Mouse (Mus musculus) midbrain, embryonic 15.5 days (tissue): ENCODE measurements around the gene Clec2h. TPM values are rescaled to one million over a fixed set of nuclear protein-coding genes. Genes with fewer than 3 reads are reported as not detected.
"Not testable (repeated sequence)": the region's sequence is repeated elsewhere in the genome, so short reads cannot be mapped to it uniquely, and the experiment has no call there.

Experiments used
- ATAC-seq: fragments of 200-750 bp; cut with Nextera tagmentation; replicated peaks from 2 replicates; pipeline ENCODE4 v1.8.0; 2017; ENCODE audit warnings: moderate TSS enrichment
- H3K27ac ChIP-seq: fragments of 300-500 bp; sonication (generic); 2 replicates; pipeline ENCODE4 v1.5.1; 2015; ENCODE audit warnings: mild to moderate bottlenecking, inconsistent platforms
- H3K27me3 ChIP-seq: fragments of 300-500 bp; sonication (generic); replicated peaks from 2 replicates; pipeline ENCODE4 v1.6.1; 2015; ENCODE audit warnings: inconsistent platforms
- H3K36me3 ChIP-seq: fragments of 300-500 bp; sonication (generic); replicated peaks from 2 replicates; pipeline ENCODE4 v1.6.1; 2015; ENCODE audit warnings: inconsistent platforms
- H3K4me1 ChIP-seq: fragments of 300-500 bp; sonication (generic); 2 replicates; pipeline ENCODE4 v1.6.1; 2015; ENCODE audit warnings: inconsistent platforms
- H3K4me2 ChIP-seq: fragments of 300-500 bp; sonication (generic); 2 replicates; pipeline ENCODE4 v1.6.1; 2015; ENCODE audit warnings: inconsistent platforms, mild to moderate bottlenecking, moderate library complexity
- H3K4me3 ChIP-seq: fragments of 300-500 bp; sonication (generic); 2 replicates; pipeline ENCODE4 v1.5.1; 2015; ENCODE audit warnings: mild to moderate bottlenecking, inconsistent platforms
- H3K9ac ChIP-seq: fragments of 300-500 bp; sonication (generic); 2 replicates; pipeline ENCODE4 v1.6.1; 2015; ENCODE audit warnings: mild to moderate bottlenecking, inconsistent platforms
- H3K9me3 ChIP-seq: fragments of 300-500 bp; sonication (generic); 2 replicates; pipeline ENCODE4 v1.6.1; 2016; ENCODE audit warnings: inconsistent platforms
- WGBS: fragments of 180-500 bp; shearing (Covaris S2); methylation state at CpG from one replicate; pipeline ENCODE4 v1.1.7; 2015; ENCODE audit warnings: mixed read lengths; 5-methylcytosine and 5-hydroxymethylcytosine counted together
- polyA plus RNA-seq: library from polyadenylated mRNA; unstranded; fragments of >200 nt; fragmentation: Nextera tagmentation; extraction: Ambion mirVana; gene quantifications from 2 replicates; pipeline ENCODE4 v1.2.1, GENCODE M21; 2015

Gene Clec2h
- not detected in 2 replicates for polyA plus RNA-seq

DNA sequence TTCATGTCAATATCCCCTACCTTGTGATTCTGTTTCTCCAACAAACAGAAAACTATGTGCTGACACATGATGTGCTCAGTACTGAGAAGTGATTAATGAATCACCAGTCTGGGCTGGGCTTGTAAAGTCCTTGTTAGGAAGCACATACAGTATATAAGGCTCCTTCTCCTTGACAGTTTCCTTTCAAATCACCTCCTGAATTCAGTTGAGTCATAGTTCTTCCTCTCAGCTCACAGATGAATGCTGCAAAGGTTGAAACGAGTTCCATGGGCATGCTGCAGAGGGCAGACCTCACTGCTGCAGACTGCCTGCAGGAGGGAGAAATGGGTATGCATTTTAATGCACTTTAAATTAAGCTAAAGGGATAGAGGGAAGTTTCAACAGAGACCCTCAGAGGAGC, at the start of gene Clec2h:
TSS of gene Clec2h (plus strand) at position 180 of the 400 bp plus-strand sequence.
- no peak within 1 kb of the TSS for H3K4me3 ChIP-seq
- H3K27me3 ChIP-seq, result no peaks in the 10 kb centered on the region
- H3K27ac ChIP-seq, result no peak within 1 kb of the TSS
- 21% methylated on average over 1 of the region's 1 CpGs for WGBS
- H3K4me1 ChIP-seq, result no peaks in the 10 kb centered on the region
- H3K36me3 ChIP-seq, result no peaks in the 10 kb centered on the region
- no peak for ATAC-seq
- H3K4me2 ChIP-seq, result no peak within 1 kb of the TSS
- H3K9ac ChIP-seq, result no peak within 1 kb of the TSS
- no peaks in the 10 kb centered on the region for H3K9me3 ChIP-seq

DNA sequence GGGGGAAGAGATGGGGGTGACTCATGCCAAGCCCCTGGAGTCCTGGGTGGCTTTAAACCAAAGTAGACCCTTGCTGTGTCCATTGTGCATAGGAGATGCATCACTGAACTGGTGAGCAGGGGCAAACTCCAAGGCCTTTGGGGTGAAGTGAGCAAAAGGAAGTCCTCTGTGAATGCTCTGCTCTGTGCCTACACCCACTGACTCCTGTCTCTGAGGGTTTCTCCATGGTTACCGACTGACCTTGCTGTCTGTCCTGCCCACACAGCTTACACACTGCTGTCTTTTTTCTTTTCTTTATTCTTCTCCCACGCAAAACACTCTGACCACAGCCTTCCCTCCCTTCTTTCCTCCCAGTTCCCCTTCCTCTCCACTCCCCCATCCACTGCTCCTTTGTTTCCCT, 39.5 kb upstream of the Clec2h start:
- 49% methylated on average over 2 of the region's 2 CpGs for WGBS
- Histone ChIP-seq H3K9me3 (no peaks in the 10 kb centered on the region), H3K36me3 (no peaks in the 10 kb centered on the region), H3K27me3 (no peaks in the 10 kb centered on the region), H3K4me3 (no peak overlapping the region), H3K9ac (no peak overlapping the region), H3K27ac (no peak overlapping the region), H3K4me1 (no peaks in the 10 kb centered on the region), H3K4me2 (no peak overlapping the region)
- ATAC-seq, result no peak

DNA sequence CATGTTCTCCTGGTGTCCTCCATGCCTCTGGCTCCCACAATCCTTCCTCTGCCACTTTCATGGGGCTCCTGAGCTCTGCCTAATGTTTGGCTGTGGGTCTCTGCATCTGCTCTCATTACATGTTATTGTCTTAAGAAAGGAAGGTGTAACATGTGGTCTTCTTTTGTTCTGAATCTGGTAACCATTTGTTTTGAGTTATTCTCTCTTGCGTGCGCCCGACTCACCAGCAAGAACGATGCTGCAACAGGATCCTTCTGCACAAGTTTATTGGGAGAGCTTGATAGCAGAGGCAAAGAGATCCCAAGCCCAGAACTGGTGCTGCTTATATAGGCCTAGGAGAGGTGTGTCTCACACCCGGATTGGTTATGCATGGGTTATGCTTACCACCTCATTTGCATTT, 38.8 kb upstream of the Clec2h start, which contains the start of gene Klrb1a:
TSS of gene Klrb1a (minus strand) at position 101 of the 400 bp plus-strand sequence.
- not testable (repeated sequence) for H3K27me3 ChIP-seq, H3K4me2 ChIP-seq, H3K9me3 ChIP-seq, H3K4me1 ChIP-seq, H3K27ac ChIP-seq, ATAC-seq, H3K4me3 ChIP-seq, H3K36me3 ChIP-seq, H3K9ac ChIP-seq
- WGBS, result 97% methylated on average over 5 of the region's 5 CpGs

DNA sequence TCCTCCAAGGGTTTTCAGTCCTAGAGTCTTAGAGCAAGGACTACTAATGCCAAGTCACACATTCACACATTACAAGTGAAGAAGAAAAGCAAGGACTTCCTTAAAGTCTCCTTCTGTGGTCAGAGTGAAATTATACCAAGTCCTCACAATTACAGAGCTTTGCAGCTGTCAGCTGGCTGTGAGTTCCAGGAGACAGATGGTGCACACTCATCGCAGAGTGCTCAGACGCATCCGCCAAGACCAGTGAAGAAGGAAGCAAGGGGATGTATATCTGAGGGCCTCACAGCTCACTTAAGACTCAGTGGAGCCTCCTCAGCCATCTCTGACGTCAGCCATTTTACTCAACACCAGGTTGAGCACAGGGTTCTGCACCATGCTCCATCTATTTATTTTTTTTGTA, 37.8 kb upstream of the Clec2h start:
- Histone ChIP-seq H3K4me3 (no peak overlapping the region), H3K9ac (no peak overlapping the region), H3K9me3 (no peaks in the 10 kb centered on the region), H3K36me3 (no peaks in the 10 kb centered on the region), H3K4me2 (no peak overlapping the region), H3K4me1 (no peaks in the 10 kb centered on the region), H3K27me3 (no peaks in the 10 kb centered on the region), H3K27ac (no peak overlapping the region)
- no peak for ATAC-seq
- WGBS, result 88% methylated on average over 4 of the region's 4 CpGs

DNA sequence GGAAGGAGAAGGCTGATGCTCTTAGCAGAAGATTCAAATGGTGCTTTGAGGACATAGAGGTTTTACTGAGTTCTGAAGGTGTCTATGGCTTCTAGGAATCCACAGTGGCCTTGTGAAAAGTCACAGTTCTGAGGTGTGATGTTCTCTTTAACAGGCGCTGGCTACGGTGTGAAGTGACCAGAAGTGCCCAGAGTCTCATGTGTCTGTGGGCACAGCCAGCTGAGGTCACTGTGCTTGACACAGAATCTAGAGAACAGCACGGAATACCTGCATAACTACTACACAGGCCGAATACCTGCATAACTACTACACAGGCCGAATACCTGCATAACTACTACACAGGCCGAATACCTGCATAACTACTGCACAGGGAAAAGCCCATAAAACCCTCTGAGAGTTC, 36.9 kb upstream of the Clec2h start:
- H3K27ac ChIP-seq, H3K36me3 ChIP-seq, H3K9ac ChIP-seq, H3K9me3 ChIP-seq, H3K4me2 ChIP-seq, H3K27me3 ChIP-seq, H3K4me1 ChIP-seq, H3K4me3 ChIP-seq, ATAC-seq: not testable (repeated sequence)
- WGBS, result 95% methylated on average over 6 of the region's 6 CpGs

DNA sequence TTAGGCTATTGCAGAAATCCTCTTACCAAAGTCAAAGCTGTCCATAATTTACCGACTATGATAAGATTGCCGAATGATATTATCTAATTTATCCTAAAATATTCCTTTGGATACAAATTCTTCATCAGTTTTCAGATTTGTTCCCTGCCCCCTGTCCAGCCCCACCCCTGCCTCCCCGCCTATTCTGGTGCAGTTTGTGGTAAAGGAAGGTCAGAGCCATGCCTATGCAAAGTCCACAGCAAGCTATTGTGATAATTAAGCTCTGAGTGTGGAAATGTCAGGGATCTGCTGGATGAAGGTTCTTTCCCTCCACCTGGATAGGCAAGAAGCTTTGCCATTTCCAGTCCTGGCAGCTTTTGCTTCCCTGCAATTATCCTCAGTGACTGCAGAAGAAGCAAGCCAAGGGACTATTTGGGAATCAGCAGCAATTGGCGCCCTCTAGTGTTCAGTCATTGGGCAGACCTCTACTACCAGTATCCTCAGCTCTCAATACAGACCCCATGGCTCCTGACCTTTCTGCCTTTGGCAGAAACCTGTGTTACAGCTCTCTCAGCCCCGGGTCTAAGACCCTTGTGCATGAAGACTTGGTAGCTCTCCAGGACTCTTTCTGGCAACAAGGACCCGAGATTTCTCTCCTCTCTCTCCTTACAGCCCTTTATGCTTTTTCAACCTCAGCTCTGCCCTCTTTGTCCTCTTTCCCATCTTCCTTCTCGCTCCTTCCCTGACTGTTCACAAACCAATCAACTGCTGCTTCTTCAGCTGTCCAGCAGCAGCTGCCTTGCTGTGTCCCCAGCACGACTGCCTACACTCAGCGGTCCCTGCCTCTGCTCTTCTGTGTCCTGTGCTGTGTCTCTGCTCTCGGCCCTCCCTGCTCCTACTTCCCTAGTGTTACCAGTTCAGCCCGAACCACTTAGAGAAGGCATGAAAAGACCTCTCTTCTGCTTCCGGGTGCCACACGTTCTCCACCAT, 32.1 kb upstream of the Clec2h start:
- not testable (repeated sequence) for H3K9ac ChIP-seq, H3K27ac ChIP-seq, H3K36me3 ChIP-seq, H3K9me3 ChIP-seq, H3K27me3 ChIP-seq, H3K4me3 ChIP-seq, H3K4me2 ChIP-seq, H3K4me1 ChIP-seq
- peak; percentile 95 for ATAC-seq
- WGBS, result 57% methylated on average over 13 of the region's 13 CpGs

DNA sequence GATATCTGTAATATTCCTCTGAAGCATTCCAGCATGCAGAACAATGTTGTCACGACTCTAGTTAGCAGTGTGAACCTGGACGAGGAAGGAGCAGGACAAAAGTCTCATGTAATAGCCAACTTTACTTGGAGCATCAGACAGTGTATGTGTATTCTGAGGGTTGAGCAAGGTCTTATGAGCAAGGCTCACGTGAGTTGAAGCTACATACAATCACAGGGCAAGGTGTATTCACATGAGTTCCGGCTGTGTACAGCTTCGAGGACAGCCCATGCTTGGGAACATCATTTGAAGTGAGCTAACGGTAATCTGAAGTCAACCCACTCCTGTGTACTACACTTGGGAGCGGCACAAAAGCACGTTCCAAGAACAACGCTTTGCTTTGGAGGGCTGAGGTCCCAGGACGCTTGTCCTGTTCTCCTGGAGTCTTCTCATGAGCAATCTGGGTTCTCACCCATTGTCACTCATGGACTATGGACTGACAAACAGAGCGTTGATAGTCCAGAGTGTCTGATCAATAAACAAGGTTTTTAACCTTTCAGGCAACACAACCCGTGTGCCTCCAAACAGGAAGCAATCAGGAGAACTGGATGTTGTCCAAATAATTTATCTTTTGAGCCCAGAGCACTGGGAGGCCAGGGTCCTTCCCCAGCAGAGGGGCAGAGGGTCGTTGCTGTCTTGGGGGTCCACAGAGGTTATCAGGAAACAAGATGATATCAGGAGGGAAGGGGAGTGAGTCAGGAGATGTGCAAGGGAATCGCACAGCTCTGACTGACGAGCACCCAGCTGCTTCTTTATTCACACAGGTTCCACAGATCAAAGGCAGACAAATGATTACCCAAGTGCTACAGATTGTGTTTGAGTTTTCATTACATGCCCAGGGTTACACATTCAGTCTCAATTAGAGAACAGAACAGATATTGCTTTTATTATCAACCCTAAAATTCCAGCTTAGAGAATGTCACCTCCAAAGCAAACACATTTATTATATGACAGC, 31.0 kb upstream of the Clec2h start:
- ATAC-seq, H3K27me3 ChIP-seq, H3K9ac ChIP-seq, H3K4me2 ChIP-seq, H3K4me1 ChIP-seq, H3K4me3 ChIP-seq, H3K36me3 ChIP-seq, H3K9me3 ChIP-seq, H3K27ac ChIP-seq: not testable (repeated sequence)
- WGBS, result 82% methylated on average over 15 of the region's 15 CpGs

DNA sequence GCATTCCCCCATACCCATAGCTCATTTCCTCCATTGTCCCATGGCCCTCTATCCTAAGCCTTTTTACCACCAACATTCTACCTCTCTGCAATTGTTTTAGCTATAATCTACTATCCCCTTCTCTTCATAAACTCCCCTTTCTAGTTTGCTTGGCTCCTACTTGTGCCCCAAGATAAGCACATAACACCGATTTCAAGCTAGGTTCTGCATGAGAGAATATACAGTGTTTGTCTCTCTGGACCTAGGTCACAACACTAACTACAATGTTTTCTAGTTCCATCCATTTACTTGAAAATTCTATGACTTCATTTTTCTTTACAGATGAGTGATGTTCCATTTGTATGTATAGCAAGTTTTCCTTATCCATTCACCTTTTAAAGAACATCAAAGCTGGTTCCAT, 21.5 kb upstream of the Clec2h start:
- 95% methylated on average over 1 of the region's 1 CpGs for WGBS
- H3K27me3 ChIP-seq, result no peaks in the 10 kb centered on the region
- no peaks in the 10 kb centered on the region for H3K4me1 ChIP-seq
- H3K9me3 ChIP-seq, result peaks cover 4% of the 10 kb centered on the region; the same call in 1 of the 2 replicates
- H3K9ac ChIP-seq, result no peak overlapping the region
- no peak overlapping the region for H3K27ac ChIP-seq
- no peak for ATAC-seq
- no peak overlapping the region for H3K4me2 ChIP-seq
- H3K4me3 ChIP-seq, result no peak overlapping the region
- H3K36me3 ChIP-seq, result no peaks in the 10 kb centered on the region

DNA sequence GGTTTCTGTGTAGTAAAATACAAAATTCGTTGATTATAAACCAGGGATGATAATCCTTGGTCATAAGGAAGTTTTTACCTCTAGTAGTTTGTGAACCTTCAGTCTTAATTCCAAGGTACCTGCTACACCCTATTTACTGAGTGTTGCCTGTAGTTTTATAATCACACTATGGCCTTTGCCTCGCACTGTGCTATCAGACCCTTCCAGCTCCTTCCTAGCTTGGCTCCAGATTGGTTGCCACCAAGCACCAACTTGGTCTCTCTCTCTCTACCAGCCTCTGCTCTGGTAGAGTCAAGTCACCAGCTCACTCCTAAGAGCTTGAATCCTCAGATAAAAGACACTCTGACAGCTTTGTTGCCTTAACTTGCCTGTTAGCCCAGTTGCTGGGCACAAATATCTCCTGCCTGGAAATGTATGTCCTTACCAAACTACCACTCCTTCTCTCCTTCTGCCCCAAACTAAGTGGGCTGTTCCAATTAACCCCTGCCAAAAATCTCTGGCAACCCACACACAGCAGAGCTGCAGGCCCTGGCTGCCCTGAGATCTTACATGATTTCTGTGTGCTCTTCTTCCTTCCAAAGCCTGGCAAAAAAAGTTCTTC, 21.0 kb upstream of the Clec2h start:
- Histone ChIP-seq H3K4me1 (no peaks in the 10 kb centered on the region), H3K27me3 (no peaks in the 10 kb centered on the region), H3K36me3 (no peaks in the 10 kb centered on the region), H3K9ac (no peak overlapping the region), H3K9me3 (peaks cover 3% of the 10 kb centered on the region; the same call in 1 of the 2 replicates), H3K27ac (no peak overlapping the region), H3K4me2 (no peak overlapping the region), H3K4me3 (no peak overlapping the region)
- WGBS, result 80% methylated on average over 2 of the region's 2 CpGs
- no peak for ATAC-seq

DNA sequence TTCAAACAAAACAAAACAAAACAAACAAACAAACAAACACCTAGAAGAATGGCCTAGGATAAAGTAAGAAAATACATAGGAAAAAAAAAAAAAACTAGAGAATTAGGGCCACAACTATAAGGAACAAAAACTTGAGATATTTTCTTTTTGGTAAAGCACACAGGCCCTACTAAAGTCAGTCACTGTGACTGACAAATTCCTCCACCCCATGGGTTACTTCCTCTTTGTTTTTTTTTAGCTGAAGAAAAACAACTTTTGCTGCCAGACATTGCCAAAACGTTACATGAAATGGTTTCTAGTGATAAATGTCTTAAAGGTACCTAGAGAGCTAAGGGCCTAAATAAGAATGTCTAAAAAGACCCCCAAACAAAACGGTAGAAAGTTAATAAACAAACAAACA, 18.2 kb upstream of the Clec2h start:
- Histone ChIP-seq H3K27me3 (no peaks in the 10 kb centered on the region), H3K4me3 (no peak overlapping the region), H3K4me1 (no peaks in the 10 kb centered on the region), H3K9me3 (no peaks in the 10 kb centered on the region), H3K36me3 (no peaks in the 10 kb centered on the region), H3K27ac (no peak overlapping the region), H3K9ac (no peak overlapping the region), H3K4me2 (no peak overlapping the region)
- ATAC-seq, result no peak
- WGBS, result 73% methylated on average over 2 of the region's 2 CpGs

DNA sequence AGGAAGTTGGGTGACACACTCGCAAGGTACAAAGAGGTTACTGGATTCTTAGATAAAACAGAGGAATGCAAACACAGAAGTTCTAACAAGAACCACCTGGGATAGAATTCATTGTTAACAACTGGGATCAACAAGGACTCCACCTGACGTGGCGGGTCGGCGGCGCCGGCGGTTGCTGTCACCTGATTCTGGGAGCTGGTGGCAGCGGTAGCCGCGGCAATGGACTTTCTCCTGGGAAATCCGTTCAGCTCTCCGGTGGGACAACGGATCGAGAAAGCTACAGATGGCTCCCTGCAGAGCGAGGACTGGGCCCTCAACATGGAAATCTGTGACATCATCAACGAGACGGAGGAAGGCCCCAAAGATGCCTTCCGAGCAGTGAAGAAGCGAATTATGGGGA, 17.5 kb upstream of the Clec2h start:
- not testable (repeated sequence) for H3K9ac ChIP-seq, H3K36me3 ChIP-seq, ATAC-seq, H3K27ac ChIP-seq, H3K4me1 ChIP-seq, H3K4me2 ChIP-seq, H3K27me3 ChIP-seq, H3K9me3 ChIP-seq, H3K4me3 ChIP-seq
- 97% methylated on average over 20 of the region's 20 CpGs for WGBS

DNA sequence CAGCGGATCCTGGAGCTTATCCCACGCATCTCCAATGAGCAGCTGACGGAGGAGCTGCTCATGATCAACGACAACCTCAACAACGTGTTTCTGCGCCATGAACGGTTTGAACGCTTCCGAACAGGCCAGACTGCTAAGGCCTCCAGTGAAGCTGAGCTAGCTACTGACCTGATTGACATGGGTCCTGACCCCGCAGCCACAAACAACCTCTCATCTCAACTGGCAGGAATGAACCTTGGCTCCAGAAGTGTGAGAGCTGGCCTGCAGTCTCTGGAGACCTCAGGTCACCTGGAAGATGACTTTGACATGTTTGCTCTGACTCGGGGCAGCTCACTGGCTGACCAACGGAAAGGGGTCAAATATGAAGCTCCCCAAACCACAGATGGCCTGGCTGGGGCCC, 16.5 kb upstream of the Clec2h start:
- not testable (repeated sequence) for ATAC-seq, H3K4me3 ChIP-seq, H3K4me1 ChIP-seq, H3K27me3 ChIP-seq, H3K4me2 ChIP-seq, H3K36me3 ChIP-seq, H3K9ac ChIP-seq, H3K27ac ChIP-seq, H3K9me3 ChIP-seq
- WGBS, result 91% methylated on average over 12 of the region's 12 CpGs
